Mouse (Mus musculus): ENCODE results near the gene Zfp345.
A peak's percentile ranks its signal among the peaks of the same experiment; 100 is the strongest.
"Not testable (repeated sequence)": the region's sequence is repeated elsewhere in the genome, so short reads cannot be mapped to it uniquely, and the experiment has no call there.

Gene Zfp345

DNA sequence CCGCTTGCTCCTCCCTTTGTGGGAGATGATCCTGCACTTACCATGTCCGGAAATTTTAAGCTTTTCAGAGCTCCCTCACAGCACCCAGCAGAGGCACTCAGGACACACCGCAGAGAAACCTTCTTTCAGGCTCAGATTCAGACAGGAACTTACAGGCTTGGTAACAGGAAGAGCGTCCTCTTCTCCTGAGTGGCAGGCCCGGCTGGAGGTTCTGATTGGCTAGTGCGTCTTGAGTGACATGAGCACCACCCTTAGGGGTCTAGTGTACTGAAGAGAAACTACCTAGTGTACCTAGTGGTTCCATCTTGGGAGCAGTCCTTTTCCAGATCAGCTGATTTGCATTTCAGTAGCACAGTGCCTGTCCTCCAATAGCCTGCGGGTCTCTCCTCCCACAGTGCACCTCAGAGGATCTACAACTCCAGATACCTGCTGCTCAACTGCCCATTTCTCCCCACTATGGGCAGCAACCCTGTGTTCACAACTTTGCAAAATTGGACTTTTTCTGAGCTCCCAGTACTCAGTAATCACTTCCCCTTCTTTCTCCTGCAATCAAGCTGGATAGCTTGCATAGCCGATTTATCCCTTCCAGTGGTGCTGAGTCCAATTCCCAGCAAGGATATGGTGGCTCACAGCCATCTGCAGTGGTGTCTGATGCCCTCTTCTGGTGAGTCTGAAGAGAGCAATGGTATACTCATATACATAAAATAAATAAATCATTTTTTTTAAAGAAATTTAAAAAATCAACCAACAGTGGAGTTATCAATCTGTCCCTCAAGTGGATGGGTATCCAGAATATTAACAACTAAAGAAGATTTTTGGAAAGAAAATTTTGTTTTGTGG is at the start of gene Zfp345:
TSS of gene Zfp345 (minus strand) at position 153 of the 840 bp plus-strand sequence.
- not testable (repeated sequence) for DNase-seq (ENCODE audit: low spot score)

DNA sequence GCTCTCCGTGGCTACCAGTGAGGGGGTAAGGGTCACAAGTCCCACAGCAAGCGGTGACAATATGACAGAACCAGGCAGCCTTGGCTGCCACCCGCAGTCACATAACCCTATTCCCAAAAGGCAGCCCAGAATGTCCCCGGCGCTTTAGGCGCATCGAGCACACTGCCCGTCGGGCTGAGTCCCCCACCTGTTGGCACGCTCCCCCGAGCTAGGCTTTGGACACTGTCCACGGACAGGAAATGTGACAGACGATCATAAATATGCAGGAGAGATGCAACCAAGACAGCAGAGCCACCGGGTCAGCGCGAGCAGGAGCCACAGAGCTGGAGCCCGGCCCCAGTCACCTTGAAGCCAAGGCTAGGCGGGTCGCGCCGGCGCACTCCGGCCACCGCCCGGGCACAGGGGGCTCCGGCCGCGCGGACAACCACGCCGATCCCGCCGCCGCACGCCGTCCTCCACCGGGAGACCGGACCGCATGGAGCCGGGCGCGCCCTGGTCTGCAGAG is 40.9 kb upstream of the Zfp345 start:
- DNase-seq (ENCODE audit: low spot score): no peak

DNA sequence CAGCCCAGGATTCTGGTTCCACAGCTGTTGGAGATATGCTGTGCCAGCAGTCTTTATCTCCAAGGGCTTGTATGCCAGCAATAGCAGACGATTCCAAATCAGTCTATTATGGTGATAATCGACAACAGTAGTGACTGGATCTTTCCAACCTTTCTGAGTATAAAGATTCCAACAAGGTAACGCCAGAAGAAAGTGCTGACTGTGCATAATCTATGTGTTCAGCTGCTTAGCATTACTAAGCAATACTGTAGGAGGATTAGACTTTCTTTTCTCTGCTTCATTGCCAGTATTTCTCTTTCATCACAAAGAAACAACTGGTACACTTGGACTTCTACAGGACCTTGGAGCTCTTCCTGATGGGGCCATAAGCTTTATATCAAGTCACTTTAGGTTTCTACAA is 27.9 kb upstream of the Zfp345 start:
- no peak for DNase-seq (ENCODE audit: low spot score)

DNA sequence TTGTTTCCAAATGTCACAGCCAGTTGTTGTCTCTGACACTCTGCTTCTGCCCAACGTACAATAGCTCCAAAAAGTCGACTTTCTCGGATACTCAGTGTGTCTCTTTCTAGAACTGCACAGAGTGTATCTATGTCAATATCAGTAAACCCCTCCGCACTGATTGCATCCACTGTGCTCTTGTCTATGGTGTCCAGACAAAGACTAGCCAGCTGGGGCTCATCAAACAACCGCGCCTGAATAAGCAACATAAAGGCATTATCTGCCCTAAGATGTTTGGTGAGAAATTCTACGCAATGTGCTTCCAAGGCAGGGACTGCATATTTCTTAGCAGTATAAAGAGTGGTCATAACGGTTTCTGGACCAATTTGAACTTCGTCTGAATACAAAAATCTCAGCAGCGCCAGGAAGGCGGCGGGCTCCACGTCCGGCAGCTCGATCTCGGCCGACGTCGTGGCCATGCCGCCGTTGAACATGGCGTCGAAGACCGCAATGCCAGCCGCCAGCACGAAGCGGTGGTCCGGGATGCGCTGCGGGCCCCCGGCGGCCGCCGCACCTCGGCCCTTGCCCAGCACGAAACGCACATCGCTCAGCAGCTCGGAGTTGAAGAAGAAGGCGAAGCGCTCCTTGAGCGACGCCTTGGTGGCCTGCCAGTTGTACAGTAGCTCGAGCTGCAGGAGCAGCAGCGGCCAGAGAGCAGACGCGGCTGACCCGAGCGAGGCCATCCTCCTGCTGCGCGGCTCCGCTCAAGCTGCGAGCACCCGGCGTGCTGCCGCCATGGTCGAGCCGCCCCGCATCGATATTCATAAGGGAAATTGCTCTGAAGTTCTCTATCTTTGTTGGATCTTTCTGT is 15.5 kb upstream of the Zfp345 start:
- DNase-seq (ENCODE audit: low spot score): not testable (repeated sequence)

DNA sequence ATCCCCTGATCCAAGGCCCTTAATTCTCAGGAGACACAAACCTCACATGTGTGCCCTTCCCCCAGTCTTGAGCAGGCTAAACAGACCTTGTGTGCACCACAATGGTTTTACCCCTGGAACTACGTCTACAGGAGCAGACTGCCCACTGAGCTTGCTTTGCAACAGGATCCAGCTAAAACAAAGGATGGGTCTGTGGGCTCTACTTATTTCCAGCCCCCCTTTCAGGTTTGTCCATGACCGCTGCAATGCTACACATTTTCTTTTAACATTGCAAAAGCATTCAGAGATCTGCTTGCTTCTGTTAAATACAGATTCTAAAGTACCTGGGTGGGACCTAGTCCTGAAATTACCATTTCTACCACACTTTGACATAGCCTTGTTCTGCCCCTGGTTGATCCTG is 8.1 kb upstream of the Zfp345 start:
- no peak for DNase-seq (ENCODE audit: low spot score)

DNA sequence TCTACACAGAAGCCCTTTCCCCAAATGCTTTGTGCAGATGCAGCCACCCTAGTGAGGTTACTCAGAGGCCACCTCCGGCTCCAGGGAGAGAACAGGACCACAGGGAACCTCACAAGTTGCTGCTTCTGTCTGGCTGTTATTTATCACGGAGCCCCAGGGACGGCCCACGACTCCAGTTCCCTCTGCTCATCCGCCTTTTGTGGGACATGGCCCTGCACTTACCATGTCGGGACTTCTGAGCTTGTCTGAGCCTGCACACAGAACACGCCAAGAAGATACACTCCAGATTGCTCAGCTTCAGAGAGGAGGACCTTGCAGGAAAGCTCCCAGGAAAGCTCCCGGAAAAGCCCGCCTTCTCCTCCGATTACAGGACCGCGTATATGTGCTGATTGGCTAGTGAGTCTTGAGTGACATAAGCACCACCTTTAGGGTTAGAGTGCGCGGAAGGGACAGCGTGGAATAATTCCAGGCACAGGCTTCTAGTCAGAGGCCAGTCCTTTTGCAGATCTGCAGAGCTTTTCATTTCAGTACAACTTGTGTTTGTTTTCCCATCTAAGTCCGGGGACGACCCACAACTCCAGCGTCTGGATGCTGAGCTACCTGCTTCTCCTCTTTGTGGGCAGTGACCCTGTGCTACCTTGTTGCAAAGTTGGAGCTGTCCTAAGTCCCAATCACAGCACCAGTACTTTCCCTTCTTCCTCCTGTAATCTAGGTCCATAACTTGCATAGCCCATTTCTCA is 33.5 kb downstream of the Zfp345 start, which contains the start of gene Zfp442:
TSS of gene Zfp442 (minus strand) at position 307 of the 740 bp plus-strand sequence.
- peak; percentile 9 for DNase-seq (ENCODE audit: low spot score)

DNA sequence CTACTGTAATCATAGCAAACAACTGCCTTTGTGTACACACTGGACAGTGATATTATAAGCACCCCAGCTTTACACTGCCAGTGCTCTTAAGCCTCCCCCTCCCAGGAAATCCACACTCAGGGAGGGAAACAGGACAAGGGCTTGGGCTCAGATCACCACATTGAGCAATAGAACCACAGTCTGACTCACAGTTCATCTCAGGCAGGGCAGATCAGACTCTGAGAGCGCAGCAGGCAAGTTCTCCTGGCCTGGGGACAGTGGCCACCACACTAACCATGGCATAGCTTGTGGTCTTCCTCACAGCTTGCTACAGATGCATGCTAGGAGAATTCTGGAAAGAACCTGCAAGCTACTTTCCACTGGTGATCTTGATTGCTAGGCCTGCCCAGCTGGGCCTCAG is 45.8 kb downstream of the Zfp345 start:
- DNase-seq (ENCODE audit: low spot score): not testable (repeated sequence)

Measured in urinary bladder, postnatal 10 days (tissue).